Mouse (Mus musculus) hindbrain, embryonic 10.5 days (tissue): ENCODE data around the gene Serpina3a. TPM values are rescaled to one million over a fixed set of nuclear protein-coding genes. Genes with fewer than 3 reads are reported as not detected.

ENCODE experiments used
- DNase-seq: peaks from one replicate; pipeline ENCODE4 v3.0.0-alpha.2; 2017; ENCODE audit warnings: low spot score
- H3K27ac ChIP-seq: fragments of 300-500 bp; sonication (generic); 2 replicates; pipeline ENCODE4 v1.5.1; 2016; ENCODE audit warnings: mild to moderate bottlenecking, moderate library complexity
- H3K27me3 ChIP-seq: fragments of 300-500 bp; sonication (generic); 2 replicates; pipeline ENCODE4 v1.6.1; 2016; ENCODE audit warnings: mild to moderate bottlenecking; ENCODE audit not compliant: poor library complexity, insufficient read depth, severe bottlenecking
- H3K36me3 ChIP-seq: fragments of 300-500 bp; sonication (generic); 2 replicates; pipeline ENCODE4 v1.6.1; 2016; ENCODE audit warnings: mild to moderate bottlenecking, moderate library complexity
- H3K4me1 ChIP-seq: fragments of 300-500 bp; sonication (generic); replicated peaks from 2 replicates; pipeline ENCODE4 v1.6.1; 2016; ENCODE audit warnings: mild to moderate bottlenecking
- H3K4me3 ChIP-seq: fragments of 300-500 bp; sonication (generic); 2 replicates; pipeline ENCODE4 v1.5.1; 2016; ENCODE audit warnings: mild to moderate bottlenecking, moderate library complexity
- H3K9me3 ChIP-seq: fragments of 300-500 bp; sonication (generic); 2 replicates; pipeline ENCODE4 v1.6.1; 2016; ENCODE audit warnings: mild to moderate bottlenecking, moderate library complexity
- WGBS: fragments of 180-500 bp; shearing (Covaris S2); methylation state at CpG from one replicate; pipeline ENCODE4 v1.1.7; 2016; 5-methylcytosine and 5-hydroxymethylcytosine counted together
- polyA plus RNA-seq: library from polyadenylated mRNA; unstranded; fragments of >200 nt; fragmentation: Nextera tagmentation; extraction: Ambion mirVana; gene quantifications from 2 replicates; pipeline ENCODE4 v1.2.1, GENCODE M21; 2016

Gene Serpina3a
- polyA plus RNA-seq, 1 experiment from 2014 or later = not detected

- 78% methylated on average over 3 of the region's 3 CpGs for WGBS
- H3K27me3 ChIP-seq = no peaks in the 10 kb centered on the region
- no peaks in the 10 kb centered on the region for H3K9me3 ChIP-seq
- no peaks in the 10 kb centered on the region for H3K36me3 ChIP-seq
- no peak overlapping the region for H3K4me3 ChIP-seq
- DNase-seq = no peak
- H3K27ac ChIP-seq = no peak overlapping the region
- H3K4me1 ChIP-seq = no peaks in the 10 kb centered on the region
Observed at GRCm38 (mm10) chr12:104153041-104153645, 40.6 kb downstream of the Serpina3a start.

GRCm38 (mm10) chr12:104153656-104154055 is 41.1 kb downstream of the Serpina3a start, which contains the start of gene Serpina3c:
Gene Serpina3c (minus strand): TSS chr12:104153870.
- DNase-seq = no peak
- no peaks in the 10 kb centered on the region for H3K9me3 ChIP-seq
- H3K4me3 ChIP-seq = no peak within 1 kb of the TSS
- 93% methylated on average over 2 of the region's 2 CpGs for WGBS
- no peaks in the 10 kb centered on the region for H3K27me3 ChIP-seq
- H3K27ac ChIP-seq = no peak within 1 kb of the TSS
- H3K36me3 ChIP-seq = no peaks in the 10 kb centered on the region
- H3K4me1 ChIP-seq = no peaks in the 10 kb centered on the region

Other genes starting within 250 kb of the Serpina3a start
- gene Serpina1a, start 249.2 kb upstream of the Serpina3a start, polyA plus RNA-seq = not detected in 2 replicates
- gene Serpina1c, start 207.8 kb upstream of the Serpina3a start, polyA plus RNA-seq = not detected in 2 replicates
- not detected in 2 replicates for gene Serpina1e, start 153.7 kb upstream of the Serpina3a start, polyA plus RNA-seq
- gene Serpina11, start 122.8 kb upstream of the Serpina3a start, polyA plus RNA-seq = not detected in 2 replicates
- not detected in 2 replicates for gene Serpina9, start 99.0 kb upstream of the Serpina3a start, polyA plus RNA-seq
- gene Serpina12, start 68.3 kb upstream of the Serpina3a start, polyA plus RNA-seq = not detected in 2 replicates
- not detected in 2 replicates for gene Serpina5, start 11.6 kb upstream of the Serpina3a start, polyA plus RNA-seq
- gene Serpina3b, start 15.3 kb downstream of the Serpina3a start, polyA plus RNA-seq = not detected in 2 replicates
- gene Serpina3c, start 41.1 kb downstream of the Serpina3a start, polyA plus RNA-seq = not detected in 2 replicates
- 0.47 TPM in 1 of 2 replicates, not detected in the other for gene Serpina3f, start 101.8 kb downstream of the Serpina3a start, polyA plus RNA-seq
- not detected in 2 replicates for gene Serpina3g, start 123.5 kb downstream of the Serpina3a start, polyA plus RNA-seq
- gene Serpina3i, start 150.4 kb downstream of the Serpina3a start, polyA plus RNA-seq = 0.34 TPM in 1 of 2 replicates, not detected in the other
- not detected in 2 replicates for gene Serpina3j, start 201.8 kb downstream of the Serpina3a start, polyA plus RNA-seq
- not detected in 2 replicates for gene Serpina3k, start 225.8 kb downstream of the Serpina3a start, polyA plus RNA-seq
- gene Serpina3m, start 225.8 kb downstream of the Serpina3a start, polyA plus RNA-seq = not detected in 2 replicates